Mouse (Mus musculus) olfactory bulb, adult 2 months (tissue): ENCODE data around the gene Gtf2b. TPM values are rescaled to one million over a fixed set of nuclear protein-coding genes. Genes with fewer than 3 reads are reported as not detected.

Experiments used
- H3K27ac ChIP-seq: fragments of 200-500 bp; 2 replicates; pipeline ENCODE4 v1.5.1; 2012; ENCODE audit warnings: low read depth, low read length; ENCODE audit not compliant: insufficient read depth
- H3K4me1 ChIP-seq: fragments of 200-500 bp; 2 replicates; pipeline ENCODE4 v1.6.1; 2012; ENCODE audit warnings: low read length; ENCODE audit not compliant: control insufficient read depth, insufficient read depth
- H3K4me3 ChIP-seq: fragments of 200-500 bp; 2 replicates; pipeline ENCODE4 v1.5.1; 2012; ENCODE audit warnings: mild to moderate bottlenecking, low read depth, low read length, moderate library complexity; ENCODE audit not compliant: insufficient read depth
- CTCF ChIP-seq: fragments of 200-500 bp; IDR thresholded peaks from 2 replicates; pipeline ENCODE4 v1.5.1; 2012; ENCODE audit warnings: low read depth, mild to moderate bottlenecking, low read length, moderate library complexity; ENCODE audit not compliant: insufficient read depth
- POLR2A ChIP-seq: fragments of 200-500 bp; IDR thresholded peaks from 2 replicates; pipeline ENCODE4 v1.6.1; 2012; ENCODE audit warnings: mild to moderate bottlenecking, low read depth, low read length, moderate library complexity; ENCODE audit not compliant: insufficient read depth
- WGBS: fragments of 180-500 bp; shearing (Covaris S2); methylation state at CpG from one replicate; pipeline ENCODE4 v1.1.7; 2018; 5-methylcytosine and 5-hydroxymethylcytosine counted together
- polyA plus RNA-seq: library from polyadenylated mRNA; stranded (reverse); fragments of >200 nt; gene quantifications from 2 replicates; pipeline ENCODE4 v1.2.4, GENCODE M21; 2012; ENCODE audit warnings: low replicate concordance; ENCODE audit not compliant: missing spikeins, insufficient read depth, insufficient read length

The Gtf2b gene
- not detected in 2 replicates for polyA plus RNA-seq

DNA sequence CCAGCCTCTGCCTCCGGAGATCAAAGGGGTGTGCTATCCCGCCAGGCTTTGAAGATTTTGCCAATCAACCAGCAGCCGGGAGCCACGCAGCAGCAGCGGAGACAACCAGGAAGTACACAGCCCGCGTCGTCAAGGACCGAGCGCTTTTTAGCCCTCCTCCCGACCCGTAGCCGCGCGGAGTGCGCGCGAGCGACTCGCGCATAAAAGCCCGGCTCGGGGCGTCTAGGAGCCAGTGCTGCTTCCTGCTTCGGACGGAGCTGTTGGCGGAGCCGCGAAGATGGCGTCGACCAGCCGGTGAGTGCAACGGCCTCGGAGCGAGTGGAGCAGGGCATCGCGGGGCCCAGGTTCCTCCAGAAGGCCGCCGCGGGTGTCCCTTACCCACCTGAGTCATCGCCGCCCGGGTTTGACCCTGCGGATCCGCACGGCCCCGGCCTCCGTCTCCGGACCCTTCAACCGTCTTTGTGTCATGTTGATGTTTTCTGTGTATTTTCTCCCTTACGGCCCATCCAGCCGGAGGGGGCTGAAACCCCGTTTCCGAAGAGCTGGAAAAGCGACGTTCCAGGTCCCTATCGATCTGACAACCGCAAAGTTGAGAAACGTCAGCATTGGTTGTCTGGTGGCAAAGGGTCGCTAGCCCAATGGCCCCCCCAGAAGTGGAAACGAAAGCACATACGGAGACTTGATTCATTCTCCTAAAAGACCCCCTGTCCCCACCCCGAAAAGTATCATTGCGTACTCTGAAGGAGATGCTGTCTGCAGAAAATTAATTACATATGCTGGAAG lies at the start of gene Gtf2b:
Gtf2b (plus strand) TSS at position 51 of the 783 bp plus-strand sequence.
- TF ChIP-seq CTCF (no peak), POLR2A (peak; percentile 95)
- no peaks in the 10 kb centered on the region for H3K4me1 ChIP-seq
- H3K4me3 ChIP-seq = peak within 1 kb of the TSS; percentile 81
- WGBS = under 1% methylated on average over 64 of the region's 64 CpGs
- H3K27ac ChIP-seq = peak within 1 kb of the TSS; percentile 56

DNA sequence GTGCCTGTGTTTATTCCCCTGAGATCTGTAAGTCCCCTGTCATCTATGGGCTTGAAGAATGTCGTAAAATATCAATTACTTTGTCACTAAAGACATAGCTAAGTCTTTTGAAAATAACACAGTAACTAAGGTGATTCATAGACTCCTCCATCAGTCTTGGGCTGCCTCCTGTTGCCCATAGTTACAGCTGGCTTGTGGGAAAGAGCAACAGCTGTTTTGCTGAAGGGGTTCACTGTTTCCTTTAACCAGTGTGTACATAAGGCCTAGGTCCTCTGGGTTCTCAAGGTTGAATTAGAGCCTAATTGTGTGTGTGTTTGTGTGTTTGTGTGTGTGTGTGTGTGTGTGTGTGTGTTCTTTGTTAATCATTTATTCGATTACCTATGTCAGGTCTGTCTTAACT lies 39.4 kb upstream of the Gtf2b start:
- Histone ChIP-seq H3K4me1 (no peaks in the 10 kb centered on the region), H3K4me3 (no peak overlapping the region), H3K27ac (no peak overlapping the region)
- TF ChIP-seq POLR2A (no peak), CTCF (no peak)
- 76% methylated on average over 2 of the region's 2 CpGs for WGBS

DNA sequence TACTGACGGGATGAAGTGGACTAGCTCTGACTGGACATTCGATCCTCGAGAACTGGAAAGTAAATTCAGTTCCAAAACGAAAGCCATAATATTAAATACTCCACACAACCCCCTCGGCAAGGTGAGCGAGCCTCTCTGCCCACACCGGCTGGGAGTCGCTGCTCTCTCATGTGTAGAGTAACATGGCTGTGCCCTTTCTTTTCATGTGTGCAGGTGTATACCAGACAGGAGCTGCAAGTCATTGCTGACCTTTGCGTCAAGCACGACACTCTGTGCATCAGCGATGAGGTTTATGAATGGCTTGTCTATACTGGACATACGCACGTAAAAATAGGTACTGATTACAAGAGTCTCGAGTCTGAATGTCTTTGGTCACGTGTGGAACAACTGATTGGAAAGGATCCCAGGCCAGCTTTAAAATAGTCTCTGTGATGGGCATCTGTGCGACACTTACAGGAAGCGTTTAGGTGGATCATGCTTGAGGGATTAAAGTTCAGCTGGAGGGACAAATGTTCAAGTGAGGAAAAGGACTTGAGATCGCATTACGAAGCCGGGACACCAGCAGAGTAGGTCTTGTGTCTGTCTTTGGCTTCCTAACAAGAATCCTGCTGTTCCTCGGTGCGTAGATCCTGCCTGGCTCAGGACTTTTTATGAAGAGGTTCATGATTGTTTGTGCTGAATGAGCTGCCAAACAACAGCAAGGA lies 38.7 kb upstream of the Gtf2b start:
- H3K4me3 ChIP-seq = no peak overlapping the region
- no peaks in the 10 kb centered on the region for H3K4me1 ChIP-seq
- no peak overlapping the region for H3K27ac ChIP-seq
- WGBS = 91% methylated on average over 22 of the region's 22 CpGs
- no peak for TF ChIP-seq POLR2A
- TF ChIP-seq CTCF = no peak

DNA sequence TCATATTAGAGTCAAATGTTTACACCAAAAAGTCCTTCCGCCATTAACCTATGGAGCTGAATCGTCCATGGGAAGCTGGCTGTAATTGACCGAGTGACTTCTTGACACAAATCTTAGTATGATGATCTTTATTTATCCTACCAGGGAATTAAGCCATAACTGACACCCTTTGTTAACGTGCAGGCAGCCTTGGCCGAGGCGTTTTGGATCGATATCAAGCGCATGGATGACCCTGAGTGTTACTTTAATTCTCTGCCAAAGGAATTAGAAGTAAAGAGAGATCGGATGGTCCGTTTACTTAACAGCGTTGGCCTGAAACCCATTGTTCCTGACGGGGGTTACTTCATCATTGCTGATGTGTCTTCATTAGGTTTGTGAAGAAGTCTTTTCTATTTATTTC lies 30.6 kb upstream of the Gtf2b start:
- whole genome bisulfite sequencing = 88% methylated on average over 12 of the region's 12 CpGs
- TF ChIP-seq CTCF = no peak
- no peak for TF ChIP-seq POLR2A

DNA sequence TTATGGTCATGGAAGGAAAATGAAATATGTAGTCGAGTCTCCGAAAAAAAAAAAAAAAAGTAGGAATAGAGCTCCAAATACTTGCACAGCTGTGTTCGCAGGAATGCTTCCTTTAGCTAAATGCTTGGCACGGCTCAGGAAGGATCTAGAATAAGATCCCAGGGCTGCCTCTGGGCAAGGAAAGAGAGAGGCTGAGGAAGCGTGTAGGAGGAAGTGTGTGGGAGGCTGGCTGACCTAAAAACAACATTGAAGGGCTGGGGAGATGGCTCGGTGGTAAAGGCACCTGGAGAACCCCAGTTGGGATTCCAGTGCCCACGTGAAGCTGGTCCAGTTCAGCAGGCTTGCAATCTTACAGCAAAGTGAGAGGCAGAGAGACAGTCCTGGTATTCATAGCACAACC lies 23.9 kb upstream of the Gtf2b start:
- H3K27ac ChIP-seq = no peak overlapping the region
- TF ChIP-seq POLR2A = no peak
- TF ChIP-seq CTCF = no peak
- peaks cover 3% of the 10 kb centered on the region; the same call in 1 of the 2 replicates for H3K4me1 ChIP-seq
- 50% methylated on average over 7 of the region's 7 CpGs for WGBS
- no peak overlapping the region for H3K4me3 ChIP-seq

More for the DNA sequence above, 30.6 kb upstream of the Gtf2b start:
- H3K4me1 ChIP-seq = no peaks in the 10 kb centered on the region
- no peak overlapping the region for H3K4me3 ChIP-seq
- no peak overlapping the region for H3K27ac ChIP-seq

DNA sequence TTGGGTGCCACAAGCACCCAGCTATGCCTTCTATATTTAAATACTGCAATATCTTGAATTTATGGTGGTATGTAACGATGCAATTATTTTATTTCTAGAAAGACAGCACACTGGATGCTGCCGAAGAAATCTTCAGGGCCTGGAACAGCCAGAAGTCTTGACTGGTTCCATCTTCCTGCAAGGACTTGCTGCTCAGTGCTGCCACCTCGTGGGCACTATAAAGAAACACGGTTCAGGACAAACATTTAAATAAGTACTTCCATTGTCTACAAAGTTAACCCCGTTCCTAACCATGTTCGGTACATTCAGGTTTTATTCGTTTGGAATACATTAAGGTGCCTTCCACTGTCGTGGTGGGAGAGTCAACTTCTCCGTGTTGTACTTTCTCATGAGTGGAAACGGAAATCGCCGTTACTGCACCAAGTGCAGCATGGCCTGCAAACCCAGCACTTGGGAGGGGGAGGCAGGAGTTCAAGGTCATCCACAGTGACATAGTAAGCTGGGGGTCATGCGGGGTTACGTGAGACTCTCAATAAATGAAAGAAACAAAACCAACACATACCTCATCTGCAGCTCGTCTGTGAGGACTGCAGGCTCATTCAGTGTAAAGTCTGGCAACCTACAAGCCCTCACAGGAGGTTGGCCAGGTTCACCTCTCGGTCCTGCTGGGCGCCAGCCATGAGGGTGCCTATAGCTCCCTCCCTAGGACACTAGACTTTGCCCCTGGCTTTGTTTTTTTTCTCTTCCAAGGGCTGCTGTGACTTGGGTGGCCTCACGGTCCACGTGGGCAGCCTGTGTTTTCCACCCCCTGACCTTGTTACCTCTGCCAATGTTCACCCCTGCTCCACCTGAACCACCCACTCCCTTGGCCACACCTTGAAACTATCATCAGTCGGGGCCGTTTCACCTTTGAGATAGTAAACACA lies 20.6 kb upstream of the Gtf2b start:
- H3K4me3 ChIP-seq = no peak overlapping the region
- 62% methylated on average over 21 of the region's 21 CpGs for WGBS
- H3K27ac ChIP-seq = no peak overlapping the region
- no peak for TF ChIP-seq POLR2A
- TF ChIP-seq CTCF = no peak
- H3K4me1 ChIP-seq = peaks cover 3% of the 10 kb centered on the region

DNA sequence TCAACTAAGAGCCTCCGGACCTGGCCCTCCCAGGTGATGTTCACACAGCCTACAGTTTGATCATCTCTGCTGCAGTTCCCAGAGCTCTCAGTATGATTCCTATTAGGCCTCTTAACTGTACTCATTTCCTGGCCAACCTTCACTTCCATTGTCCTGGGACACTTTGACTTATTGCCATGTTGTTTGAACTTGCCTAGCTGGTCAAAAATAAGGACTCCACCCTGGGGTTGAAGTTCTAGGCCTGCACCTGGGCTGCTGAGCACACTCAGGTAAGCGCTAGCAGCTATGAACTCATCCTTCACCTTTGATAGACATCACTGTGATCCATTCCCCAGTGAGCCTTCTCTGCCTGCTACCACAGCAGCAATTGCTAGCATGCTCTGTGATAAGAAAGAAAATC lies 19.8 kb upstream of the Gtf2b start:
- TF ChIP-seq CTCF (no peak), POLR2A (no peak)
- whole genome bisulfite sequencing = 100% methylated on average over 2 of the region's 2 CpGs

DNA sequence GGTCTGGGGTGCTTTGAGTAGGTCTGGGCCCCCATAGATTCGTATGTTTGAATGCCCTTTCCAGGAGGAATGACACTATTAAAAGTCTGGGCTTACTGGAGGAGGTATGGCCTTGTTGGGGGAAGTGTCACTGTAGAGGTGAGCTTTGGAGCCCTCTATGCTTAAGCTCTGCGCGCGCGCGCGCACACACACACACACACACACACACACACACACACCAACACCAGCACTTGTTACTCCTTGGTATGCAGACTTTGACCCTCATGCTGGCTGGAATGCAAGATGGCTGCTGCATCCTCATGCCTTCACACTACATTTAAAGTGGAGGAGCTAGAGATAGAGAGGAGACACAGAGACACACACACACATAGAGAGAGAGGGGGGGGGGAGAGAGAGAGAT lies 17.2 kb upstream of the Gtf2b start:
- Histone ChIP-seq H3K4me1 (no peaks in the 10 kb centered on the region; the same call in 1 of the 2 replicates), H3K27ac (no peak overlapping the region), H3K4me3 (no peak overlapping the region)
- no peak for TF ChIP-seq POLR2A
- TF ChIP-seq CTCF = no peak
- 94% methylated on average over 7 of the region's 7 CpGs for WGBS

More for the DNA sequence above, 19.8 kb upstream of the Gtf2b start:
- H3K4me3 ChIP-seq = no peak overlapping the region
- no peak overlapping the region for H3K27ac ChIP-seq
- peaks cover 3% of the 10 kb centered on the region for H3K4me1 ChIP-seq
